Mouse (Mus musculus) neural tube, embryonic 15.5 days (tissue): ENCODE measurements at regions not wholly inside any gene's neighbourhood (a gene's known extent, or its start where the extent isn't known, plus 50 kb on each side); places are given as distances from the start of the nearest gene placed in this dataset.

ENCODE experiments used
- ATAC-seq: fragments of 200-750 bp; cut with Nextera tagmentation; 2 replicates; pipeline ENCODE4 v1.8.0; 2017; ENCODE audit warnings: mild to moderate bottlenecking, moderate TSS enrichment, moderate library complexity; ENCODE audit not compliant: low FRiP score
- H3K27ac ChIP-seq: fragments of 300-500 bp; sonication (generic); replicated peaks from 2 replicates; pipeline ENCODE4 v1.5.1; 2015; ENCODE audit warnings: mild to moderate bottlenecking, inconsistent platforms
- H3K27me3 ChIP-seq: fragments of 300-500 bp; sonication (generic); replicated peaks from 2 replicates; pipeline ENCODE4 v1.6.1; 2015; ENCODE audit warnings: inconsistent platforms
- H3K36me3 ChIP-seq: fragments of 300-500 bp; sonication (generic); 2 replicates; pipeline ENCODE4 v1.6.1; 2015; ENCODE audit warnings: inconsistent platforms
- H3K4me1 ChIP-seq: fragments of 300-500 bp; sonication (generic); 2 replicates; pipeline ENCODE4 v1.6.1; 2015; ENCODE audit warnings: inconsistent platforms
- H3K4me2 ChIP-seq: fragments of 300-500 bp; sonication (generic); 2 replicates; pipeline ENCODE4 v1.6.1; 2015; ENCODE audit warnings: inconsistent platforms, mild to moderate bottlenecking, moderate library complexity
- H3K4me3 ChIP-seq: fragments of 300-500 bp; sonication (generic); replicated peaks from 2 replicates; pipeline ENCODE4 v1.5.1; 2015; ENCODE audit warnings: mild to moderate bottlenecking, inconsistent platforms
- H3K9ac ChIP-seq: fragments of 300-500 bp; sonication (generic); replicated peaks from 2 replicates; pipeline ENCODE4 v1.6.1; 2015; ENCODE audit warnings: mild to moderate bottlenecking, inconsistent platforms
- H3K9me3 ChIP-seq: fragments of 300-500 bp; sonication (generic); replicated peaks from 2 replicates; pipeline ENCODE4 v1.6.1; 2016; ENCODE audit warnings: inconsistent platforms
- WGBS: fragments of 180-500 bp; shearing (Covaris S2); methylation state at CpG from one replicate; pipeline ENCODE4 v1.1.7; 2015; ENCODE audit warnings: mixed read lengths; 5-methylcytosine and 5-hydroxymethylcytosine counted together

- no peaks in the 10 kb centered on the region for H3K27me3 ChIP-seq
- H3K4me3 ChIP-seq = no peak overlapping the region
- H3K27ac ChIP-seq = 0 out of 2 replicates have a peak overlapping the region, but pooled peaks have one; percentile 10
- no peaks in the 10 kb centered on the region for H3K36me3 ChIP-seq
- H3K9ac ChIP-seq = no peak overlapping the region
- WGBS = 54% methylated on average over 9 of the region's 9 CpGs
- peaks cover 7% of the 10 kb centered on the region; the same call in 1 of the 2 replicates for H3K4me1 ChIP-seq
- ATAC-seq = no peak
- H3K9me3 ChIP-seq = no peaks in the 10 kb centered on the region
- H3K4me2 ChIP-seq = no peak overlapping the region
Observed at GRCm38 (mm10) chr7:88941246-88941910, 462.6 kb downstream of the Tmem135 start.

DNA sequence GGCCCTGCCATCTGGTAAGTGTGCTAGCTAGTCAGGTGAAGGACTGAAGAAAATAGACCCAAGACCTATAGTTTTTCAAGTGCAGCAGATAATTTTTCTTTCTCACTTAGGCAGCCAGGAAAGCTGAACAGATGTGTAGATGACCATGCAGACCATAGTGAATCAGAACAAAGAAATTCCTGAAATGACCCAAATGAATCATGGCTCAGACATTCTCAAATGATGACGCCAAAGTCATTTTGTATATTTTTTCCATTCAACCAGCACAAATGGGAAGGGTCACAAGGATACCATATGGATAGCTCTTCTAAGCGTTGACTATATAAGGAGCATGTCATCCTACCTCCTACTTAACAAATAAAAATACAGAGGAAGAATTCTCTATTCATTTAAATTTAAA is 463.8 kb downstream of the Tmem135 start:
- no peak overlapping the region for H3K9ac ChIP-seq
- no peaks in the 10 kb centered on the region for H3K27me3 ChIP-seq
- H3K27ac ChIP-seq = no peak overlapping the region
- H3K4me1 ChIP-seq = peaks cover 7% of the 10 kb centered on the region; the same call in 1 of the 2 replicates
- no peak overlapping the region for H3K4me2 ChIP-seq
- H3K4me3 ChIP-seq = no peak overlapping the region
- no peaks in the 10 kb centered on the region for H3K36me3 ChIP-seq
- WGBS = 92% methylated on average over 2 of the region's 2 CpGs
- no peaks in the 10 kb centered on the region for H3K9me3 ChIP-seq
- no peak for ATAC-seq

DNA sequence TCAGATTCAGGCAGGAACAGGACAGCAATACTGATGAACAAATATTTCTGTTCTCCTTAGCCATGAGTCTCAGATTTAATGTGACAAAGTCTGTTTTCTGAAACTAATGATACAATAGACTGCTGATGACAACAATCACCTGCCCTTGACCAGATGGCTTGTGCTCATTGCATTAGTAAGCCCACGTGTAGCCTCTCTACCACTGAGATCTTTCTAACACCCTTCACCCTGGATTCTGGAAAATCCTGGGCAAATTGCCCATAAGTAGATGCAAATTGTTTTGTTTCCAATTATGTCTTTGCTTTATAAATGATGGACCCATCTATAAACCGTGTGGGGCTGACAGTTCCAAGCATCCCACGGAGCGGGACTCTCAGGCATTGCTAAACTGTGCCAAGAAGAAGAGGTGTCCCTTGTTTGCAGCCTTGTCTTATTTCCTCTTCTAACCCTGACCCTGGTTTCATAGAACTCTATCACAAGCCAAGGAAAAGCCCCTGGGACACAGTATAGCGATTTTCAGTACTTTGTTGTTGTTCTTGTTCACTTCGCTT is 475.7 kb downstream of the Tmem135 start:
- Histone ChIP-seq H3K4me3 (no peak overlapping the region), H3K27me3 (no peaks in the 10 kb centered on the region), H3K9me3 (no peaks in the 10 kb centered on the region), H3K4me2 (no peak overlapping the region), H3K4me1 (no peaks in the 10 kb centered on the region), H3K36me3 (no peaks in the 10 kb centered on the region), H3K9ac (no peak overlapping the region), H3K27ac (no peak overlapping the region)
- no peak for ATAC-seq
- WGBS = 82% methylated on average over 6 of the region's 6 CpGs
